Mouse (Mus musculus): ENCODE measurements at regions not wholly inside any gene's neighbourhood (a gene's known extent, or its start where the extent isn't known, plus 50 kb on each side); places are given as distances from the start of the nearest gene placed in this dataset.

DNA sequence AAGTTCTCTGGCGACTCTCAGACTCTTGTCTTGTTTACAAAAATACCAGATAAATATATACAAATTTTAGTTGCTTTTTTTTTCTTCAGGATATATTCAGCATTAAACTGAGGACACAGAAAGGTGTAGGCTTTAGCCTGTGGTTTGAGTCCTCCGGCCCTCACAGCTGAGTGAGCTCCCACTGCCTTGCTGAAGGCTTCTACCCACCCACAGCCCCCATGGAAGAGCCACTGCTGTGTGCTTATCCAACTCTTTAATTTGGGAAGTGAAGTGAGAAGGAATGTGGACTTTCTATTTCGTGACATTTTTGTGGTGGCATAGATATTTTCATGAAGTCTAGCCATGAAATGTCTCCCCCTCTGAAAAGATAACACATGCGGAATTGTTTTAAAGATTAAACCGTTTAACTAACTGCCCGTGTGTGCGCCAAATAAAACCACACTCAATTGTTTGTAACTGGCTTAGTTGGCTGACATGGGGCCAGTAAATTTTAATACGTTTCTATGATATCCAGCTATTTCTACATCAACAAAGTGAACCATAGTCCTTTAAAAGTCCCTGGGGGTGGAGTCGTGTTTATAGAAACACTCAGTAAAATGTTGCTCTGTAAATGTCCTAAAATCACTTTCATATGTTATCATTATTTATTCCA lies 174.1 kb downstream of the Slc38a4 start:
- no peak for DNase-seq (ENCODE audit: low spot score)

GRCm38 (mm10) chr15:96880066-96880465 lies 175.7 kb downstream of the Slc38a4 start:
- no peak for DNase-seq (ENCODE audit: low spot score)

- no peak for DNase-seq (ENCODE audit: low spot score)
Observed at GRCm38 (mm10) chr15:96878796-96879195, 177.0 kb downstream of the Slc38a4 start.

DNA sequence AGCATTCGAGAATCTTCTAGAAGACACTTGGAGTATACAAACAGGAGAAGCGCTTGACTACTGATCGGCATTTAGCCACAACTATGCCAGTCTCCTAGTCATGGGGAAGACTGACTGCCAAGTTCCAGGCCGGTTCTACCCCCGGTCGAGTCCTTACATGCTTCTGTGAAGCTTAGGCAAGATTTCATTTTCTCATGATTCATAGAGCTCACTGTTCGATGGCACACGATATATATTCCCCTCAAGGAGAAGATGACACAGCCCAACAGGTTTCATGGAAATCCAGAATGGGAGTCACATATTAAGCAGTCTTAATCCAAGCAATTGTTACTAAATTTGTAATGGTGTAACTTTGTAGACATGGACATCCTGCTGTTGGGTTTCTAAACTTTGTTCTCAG lies 177.8 kb downstream of the Slc38a4 start:
- DNase-seq (ENCODE audit: low spot score) = no peak

GRCm38 (mm10) chr15:96877271-96877670 lies 177.7 kb upstream of the Slc38a2 start:
- DNase-seq (ENCODE audit: low spot score) = no peak

DNA sequence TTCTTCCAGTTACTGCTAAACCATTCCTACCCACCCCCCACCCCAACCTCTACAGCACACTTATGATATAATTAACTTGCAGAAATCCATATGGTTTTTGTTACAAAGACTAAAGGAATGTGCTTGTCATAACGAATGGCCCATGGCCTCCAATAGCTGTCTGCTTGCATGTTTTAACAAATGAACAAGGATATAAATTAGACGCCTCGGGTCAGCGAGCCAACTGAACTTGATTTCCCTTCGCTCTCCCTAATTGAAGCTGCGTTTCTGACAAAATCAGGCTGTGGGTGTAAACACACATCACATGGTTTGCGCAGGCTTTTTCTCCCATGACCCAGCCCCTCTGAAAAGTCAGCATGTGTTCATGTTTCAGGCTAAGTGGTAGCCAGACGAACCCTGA lies 174.6 kb upstream of the Slc38a2 start:
- no peak for DNase-seq (ENCODE audit: low spot score)

DNA sequence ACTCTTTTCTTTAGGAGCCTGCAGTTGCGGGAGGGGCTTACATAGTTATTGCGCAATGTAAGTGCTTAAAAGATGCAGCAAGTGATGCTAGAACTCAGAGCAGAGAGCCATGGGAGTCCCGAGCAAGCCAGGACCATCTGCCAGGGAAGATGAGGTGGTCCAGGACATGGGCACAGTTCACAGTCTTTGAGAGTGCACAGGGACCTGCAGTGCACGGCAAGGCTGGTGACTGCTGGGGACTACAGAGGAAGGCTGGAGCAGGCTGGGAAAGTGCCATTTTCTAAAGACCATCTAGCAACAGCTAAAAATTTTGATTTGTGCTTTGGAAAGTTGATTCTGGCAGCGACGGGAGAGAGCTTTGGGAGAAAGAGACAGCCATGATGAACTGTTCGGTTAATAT lies 174.0 kb upstream of the Slc38a2 start:
- no peak for DNase-seq (ENCODE audit: low spot score)

GRCm38 (mm10) chr15:96873126-96873525 lies 173.6 kb upstream of the Slc38a2 start:
- no peak for DNase-seq (ENCODE audit: low spot score)

- DNase-seq (ENCODE audit: low spot score) = no peak
Observed at GRCm38 (mm10) chr15:96867701-96868100, 168.2 kb upstream of the Slc38a2 start.

DNA sequence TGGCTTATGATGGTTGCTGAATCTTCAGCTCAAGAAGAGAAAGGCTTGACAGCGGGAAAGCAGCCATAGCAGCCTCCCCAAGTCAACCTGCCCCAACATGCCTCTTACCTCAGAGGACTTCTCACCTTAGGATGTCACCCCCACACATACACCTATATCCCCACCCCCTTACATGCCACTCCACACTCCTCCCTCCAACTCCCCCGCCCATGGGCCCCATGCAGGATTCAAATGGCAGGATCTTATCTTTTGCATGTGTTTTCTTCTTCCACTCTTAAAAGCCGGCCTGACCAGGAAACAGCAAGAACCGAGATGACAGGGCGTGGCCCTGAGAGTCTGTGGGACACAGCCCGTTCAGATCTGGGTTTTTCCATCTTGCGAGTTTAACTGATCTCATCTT lies 166.4 kb upstream of the Slc38a2 start:
- no peak for DNase-seq (ENCODE audit: low spot score)

DNA sequence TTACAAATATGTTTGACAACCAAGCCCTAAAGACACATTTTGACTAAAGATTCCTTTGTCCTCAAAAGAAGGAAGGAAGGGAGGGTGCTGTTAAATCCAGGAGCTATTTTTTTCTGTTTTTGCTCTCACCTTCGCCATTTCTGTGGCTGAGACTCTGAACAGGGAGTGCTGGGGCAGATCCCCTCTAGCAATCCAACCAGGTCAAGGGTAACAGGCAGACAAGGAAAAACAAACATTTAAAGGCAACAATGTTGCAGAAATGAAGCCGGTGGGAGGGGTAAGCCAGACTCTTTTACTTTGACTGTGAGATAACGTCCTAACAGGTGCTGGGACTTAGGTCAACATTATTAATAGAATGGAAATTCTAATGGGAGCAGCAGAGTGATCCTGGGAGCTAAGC lies 158.2 kb upstream of the Slc38a2 start:
- DNase-seq (ENCODE audit: low spot score) = no peak

- DNase-seq (ENCODE audit: low spot score) = no peak
Observed at GRCm38 (mm10) chr15:96851970-96852768, 152.6 kb upstream of the Slc38a2 start.

GRCm38 (mm10) chr15:96848150-96848549 lies 148.6 kb upstream of the Slc38a2 start:
- peak; percentile 49 for DNase-seq (ENCODE audit: low spot score)

DNA sequence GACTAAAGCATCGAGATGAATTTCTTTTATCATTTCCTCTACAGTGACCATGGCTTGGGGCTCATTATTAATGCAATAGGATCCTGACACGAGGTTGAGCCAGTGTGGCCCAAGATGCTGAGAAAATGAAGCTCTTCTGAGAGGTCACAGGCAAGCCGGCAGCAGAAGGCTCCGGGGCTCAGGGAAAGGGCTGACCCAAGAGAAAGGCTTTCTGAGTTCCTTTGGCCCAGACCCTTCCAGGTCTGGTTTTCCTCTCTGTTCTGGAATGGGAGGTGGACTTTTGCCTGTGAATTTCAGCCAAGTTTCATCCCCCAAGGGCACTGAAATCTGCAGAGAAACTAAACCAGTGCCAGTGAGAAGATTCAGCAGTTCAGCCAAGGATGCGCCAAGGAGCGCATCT lies 145.7 kb upstream of the Slc38a2 start:
- no peak for DNase-seq (ENCODE audit: low spot score)

GRCm38 (mm10) chr15:96844290-96844689 lies 144.8 kb upstream of the Slc38a2 start:
- DNase-seq (ENCODE audit: low spot score) = no peak

DNA sequence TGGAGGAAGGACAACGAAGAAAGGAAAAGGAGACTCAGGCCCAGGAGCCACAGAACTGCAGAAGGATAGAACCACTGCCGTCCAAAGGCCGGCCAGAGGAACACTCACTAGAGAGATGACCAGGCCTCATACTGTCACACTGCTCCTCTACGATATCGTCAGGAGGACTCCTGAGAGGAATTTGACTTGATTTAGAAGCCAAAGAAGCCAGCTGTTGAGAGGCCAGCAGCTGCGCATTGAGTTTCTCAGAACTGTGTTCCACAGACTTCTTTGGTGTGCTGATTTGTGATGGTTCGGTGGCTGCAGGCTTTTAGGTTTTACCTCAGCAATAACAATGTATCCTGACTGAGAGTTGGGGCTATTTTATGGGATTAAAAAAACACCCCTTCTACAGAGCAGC lies 144.1 kb upstream of the Slc38a2 start:
- DNase-seq (ENCODE audit: low spot score) = no peak

- DNase-seq (ENCODE audit: low spot score) = no peak
Observed at GRCm38 (mm10) chr15:96842881-96843280, 143.4 kb upstream of the Slc38a2 start.

- DNase-seq (ENCODE audit: low spot score) = no peak
Observed at GRCm38 (mm10) chr15:96836670-96837069, 137.1 kb upstream of the Slc38a2 start.

DNA sequence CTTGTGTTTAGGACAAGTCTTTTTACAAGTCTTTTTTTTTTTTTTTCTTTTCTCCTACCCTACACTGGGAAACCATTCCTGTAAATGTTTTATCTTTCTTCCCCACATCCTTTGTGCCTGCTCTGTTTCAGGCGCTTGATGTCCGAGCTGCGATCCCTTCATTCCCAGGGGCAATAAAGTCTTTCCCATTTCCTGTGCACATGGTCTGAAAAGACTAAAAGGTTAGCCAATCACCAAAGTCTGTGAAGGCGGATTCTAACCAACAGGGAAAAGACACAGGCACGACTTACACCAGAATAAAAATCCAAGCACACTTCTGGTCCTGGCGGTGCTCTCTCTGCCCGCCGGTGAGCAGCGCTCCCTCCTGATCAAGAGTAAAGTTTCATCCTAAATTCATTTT lies 135.3 kb upstream of the Slc38a2 start:
- DNase-seq (ENCODE audit: low spot score) = no peak

DNA sequence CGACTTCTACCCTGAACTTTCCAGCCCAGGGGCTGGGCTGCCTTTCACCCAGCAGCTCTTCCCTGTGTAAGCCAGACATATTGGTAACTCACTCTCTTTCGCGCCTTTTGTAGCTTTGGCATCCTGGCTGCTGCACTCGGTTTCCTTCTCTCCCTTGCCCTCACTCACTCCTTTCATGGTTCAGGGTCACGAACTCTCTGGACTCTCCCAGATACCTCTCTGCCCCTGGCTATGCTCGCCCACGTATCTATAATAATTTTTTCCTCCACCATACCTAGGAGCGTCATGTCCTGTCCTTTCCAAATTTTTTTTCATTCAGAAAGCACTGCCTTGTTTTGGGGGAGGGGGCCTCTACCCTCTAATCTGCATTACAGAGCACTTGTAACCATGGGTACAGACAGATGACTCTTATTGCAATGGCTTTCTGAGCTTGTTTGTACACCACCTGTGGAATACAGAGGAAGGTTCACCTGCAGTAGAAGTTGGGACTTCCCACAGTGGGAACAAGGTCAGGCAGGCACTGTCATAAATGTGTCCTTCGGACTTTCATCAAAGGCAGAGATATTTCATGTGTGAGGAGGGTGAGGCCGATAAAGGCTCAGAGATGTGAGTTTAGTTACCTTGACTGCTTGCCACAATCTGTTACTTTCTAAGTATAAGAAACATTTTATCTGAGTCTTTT lies 134.8 kb upstream of the Slc38a2 start:
- DNase-seq (ENCODE audit: low spot score) = no peak

DNA sequence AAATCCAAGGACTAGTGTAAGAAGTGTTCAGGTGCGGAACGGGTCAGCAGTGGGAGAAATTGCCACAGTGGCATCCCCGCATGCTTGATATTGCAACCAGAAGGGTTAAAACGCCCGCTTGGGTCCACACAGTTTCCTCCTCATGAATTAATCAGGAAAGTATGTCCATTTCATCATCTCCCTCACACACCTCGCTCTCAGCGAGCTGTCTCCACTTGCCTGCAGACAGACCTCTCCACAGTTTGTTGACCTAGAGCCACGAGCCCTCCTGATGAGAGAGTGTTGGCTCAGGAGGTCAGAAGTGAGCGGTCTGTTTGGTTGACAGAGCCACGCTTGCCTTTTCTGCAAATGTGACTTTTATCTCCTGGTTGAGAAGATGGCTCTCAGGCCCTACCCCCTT lies 132.9 kb upstream of the Slc38a2 start:
- DNase-seq (ENCODE audit: low spot score) = no peak

- no peak for DNase-seq (ENCODE audit: low spot score)
Observed at GRCm38 (mm10) chr15:96831256-96831655, 131.7 kb upstream of the Slc38a2 start.

DNA sequence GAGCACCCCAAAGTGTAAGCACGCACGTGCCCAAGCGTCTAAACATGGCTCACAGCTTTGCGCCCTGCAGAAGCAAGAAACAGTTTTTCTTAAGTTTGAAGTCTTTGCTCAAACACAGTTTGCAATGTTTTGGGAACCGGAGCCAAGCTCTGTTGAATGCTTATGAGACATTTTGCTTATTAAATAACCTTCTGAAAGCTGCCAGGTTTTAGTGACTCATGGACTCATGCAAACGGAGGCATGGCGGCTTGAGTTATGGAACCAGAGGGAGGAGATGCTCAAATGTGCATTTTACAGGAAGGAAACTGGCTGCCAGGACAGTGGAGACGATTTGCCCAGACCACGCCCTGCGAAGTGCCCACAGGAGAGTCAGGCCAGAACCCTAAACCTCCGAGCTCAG lies 131.0 kb upstream of the Slc38a2 start:
- DNase-seq (ENCODE audit: low spot score) = no peak

Data from thymus, postnatal 0 days (tissue).